Mouse (Mus musculus): ENCODE data around the gene Chrnb2. TPM values are rescaled to one million over a fixed set of nuclear protein-coding genes. Genes with fewer than 3 reads are reported as not detected.

Chrnb2 gene
- polyA plus RNA-seq, 1 experiment = 0.21 TPM

GRCm38 (mm10) chr3:89772588-89772967 is 8.1 kb upstream of the Chrnb2 start:
- H3K27me3 ChIP-seq (ENCODE audit: control insufficient read depth, insufficient read depth, insufficient read length) = no peaks in the 10 kb centered on the region
- H3ac ChIP-seq (ENCODE audit: control insufficient read depth, insufficient read length, low read depth) = peak overlapping the region; percentile 47
- H3K4me3 ChIP-seq (ENCODE audit: insufficient read depth, poor library complexity, severe bottlenecking) = peak overlapping the region; percentile 86
- H3K79me3 ChIP-seq (ENCODE audit: low read depth) = peaks cover 20% of the 10 kb centered on the region
- H3K79me2 ChIP-seq (ENCODE audit: control insufficient read depth, insufficient read depth) = peaks cover 31% of the 10 kb centered on the region
- no peak for TF ChIP-seq CEBPB (IDR thresholded peaks at IDR 0.05; ENCODE audit: low read depth)
- no peak for TF ChIP-seq MAX (IDR thresholded peaks at IDR 0.05)
- peak; percentile 1 for TF ChIP-seq USF1 (IDR thresholded peaks at IDR 0.05; ENCODE audit: low read depth)
- TF ChIP-seq MYOD1 (IDR thresholded peaks at IDR 0.05; ENCODE audit: control insufficient read depth, insufficient read length, low read depth) = peak; percentile 1
- TF ChIP-seq CTCF (IDR thresholded peaks at IDR 0.05; ENCODE audit: control insufficient read depth, insufficient read depth, insufficient read length) = peak; percentile 72
- peaks cover 22% of the 10 kb centered on the region for H3K36me3 ChIP-seq (ENCODE audit: control insufficient read depth, insufficient read depth)

- Histone ChIP-seq H3K79me3 (ENCODE audit: low read depth) (peaks cover 15% of the 10 kb centered on the region), H3K4me3 (ENCODE audit: insufficient read depth, poor library complexity, severe bottlenecking) (no peak overlapping the region), H3K79me2 (ENCODE audit: control insufficient read depth, insufficient read depth) (peaks cover 20% of the 10 kb centered on the region), H3ac (ENCODE audit: control insufficient read depth, insufficient read length, low read depth) (no peak overlapping the region), H3K27me3 (ENCODE audit: control insufficient read depth, insufficient read depth, insufficient read length) (no peaks in the 10 kb centered on the region), H3K36me3 (ENCODE audit: control insufficient read depth, insufficient read depth) (peaks cover 3% of the 10 kb centered on the region)
- TF ChIP-seq MAX (IDR thresholded peaks at IDR 0.05) (no peak), USF1 (IDR thresholded peaks at IDR 0.05; ENCODE audit: low read depth) (no peak), CEBPB (IDR thresholded peaks at IDR 0.05; ENCODE audit: low read depth) (no peak), CTCF (IDR thresholded peaks at IDR 0.05; ENCODE audit: control insufficient read depth, insufficient read depth, insufficient read length) (no peak), MYOD1 (IDR thresholded peaks at IDR 0.05; ENCODE audit: control insufficient read depth, insufficient read length, low read depth) (no peak), MYOG (IDR thresholded peaks at IDR 0.05; ENCODE audit: control insufficient read depth, extremely low read depth, insufficient read length) (no peak), FOSL1 (IDR thresholded peaks at IDR 0.05; ENCODE audit: insufficient read depth, low read length, poor library complexity, severe bottlenecking) (no peak)
Measured at GRCm38 (mm10) chr3:89770425-89771002, 6.1 kb upstream of the Chrnb2 start.

GRCm38 (mm10) chr3:89769584-89769983 is 5.2 kb upstream of the Chrnb2 start:
- TF ChIP-seq MYOG (IDR thresholded peaks at IDR 0.05; ENCODE audit: control insufficient read depth, extremely low read depth, insufficient read length) (no peak), MAX (IDR thresholded peaks at IDR 0.05) (no peak), MYOD1 (IDR thresholded peaks at IDR 0.05; ENCODE audit: control insufficient read depth, insufficient read length, low read depth) (no peak), CTCF (IDR thresholded peaks at IDR 0.05; ENCODE audit: control insufficient read depth, insufficient read depth, insufficient read length) (no peak), CEBPB (IDR thresholded peaks at IDR 0.05; ENCODE audit: low read depth) (no peak), USF1 (IDR thresholded peaks at IDR 0.05; ENCODE audit: low read depth) (no peak), FOSL1 (IDR thresholded peaks at IDR 0.05; ENCODE audit: insufficient read depth, low read length, poor library complexity, severe bottlenecking) (no peak)
- peaks cover 7% of the 10 kb centered on the region for H3K79me3 ChIP-seq (ENCODE audit: low read depth)

GRCm38 (mm10) chr3:89759786-89760185 is 4.6 kb downstream of the Chrnb2 start:
- H3K36me3 ChIP-seq (ENCODE audit: control insufficient read depth, insufficient read depth) = no peaks in the 10 kb centered on the region
- H3K4me3 ChIP-seq (ENCODE audit: insufficient read depth, poor library complexity, severe bottlenecking) = no peak overlapping the region
- no peak overlapping the region for H3ac ChIP-seq (ENCODE audit: control insufficient read depth, insufficient read length, low read depth)
- no peaks in the 10 kb centered on the region for H3K79me3 ChIP-seq (ENCODE audit: low read depth)
- no peaks in the 10 kb centered on the region for H3K79me2 ChIP-seq (ENCODE audit: control insufficient read depth, insufficient read depth)
- peaks cover 39% of the 10 kb centered on the region for H3K27me3 ChIP-seq (ENCODE audit: control insufficient read depth, insufficient read depth, insufficient read length)
- no peak for TF ChIP-seq CTCF (IDR thresholded peaks at IDR 0.05; ENCODE audit: control insufficient read depth, insufficient read depth, insufficient read length)
- no peak for TF ChIP-seq MYOD1 (IDR thresholded peaks at IDR 0.05; ENCODE audit: control insufficient read depth, insufficient read length, low read depth)
- no peak for TF ChIP-seq USF1 (IDR thresholded peaks at IDR 0.05; ENCODE audit: low read depth)
- no peak for TF ChIP-seq CEBPB (IDR thresholded peaks at IDR 0.05; ENCODE audit: low read depth)
- TF ChIP-seq MYOG (IDR thresholded peaks at IDR 0.05; ENCODE audit: control insufficient read depth, extremely low read depth, insufficient read length) = no peak
- TF ChIP-seq MAX (IDR thresholded peaks at IDR 0.05) = no peak
- TF ChIP-seq FOSL1 (IDR thresholded peaks at IDR 0.05; ENCODE audit: insufficient read depth, low read length, poor library complexity, severe bottlenecking) = no peak

More at GRCm38 (mm10) chr3:89769584-89769983, 5.2 kb upstream of the Chrnb2 start:
- Histone ChIP-seq H3ac (ENCODE audit: control insufficient read depth, insufficient read length, low read depth) (no peak overlapping the region), H3K4me3 (ENCODE audit: insufficient read depth, poor library complexity, severe bottlenecking) (no peak overlapping the region), H3K79me2 (ENCODE audit: control insufficient read depth, insufficient read depth) (peaks cover 10% of the 10 kb centered on the region), H3K27me3 (ENCODE audit: control insufficient read depth, insufficient read depth, insufficient read length) (no peaks in the 10 kb centered on the region), H3K36me3 (ENCODE audit: control insufficient read depth, insufficient read depth) (no peaks in the 10 kb centered on the region)

- TF ChIP-seq CTCF (IDR thresholded peaks at IDR 0.05; ENCODE audit: control insufficient read depth, insufficient read depth, insufficient read length) (no peak), MAX (IDR thresholded peaks at IDR 0.05) (no peak), MYOD1 (IDR thresholded peaks at IDR 0.05; ENCODE audit: control insufficient read depth, insufficient read length, low read depth) (no peak), USF1 (IDR thresholded peaks at IDR 0.05; ENCODE audit: low read depth) (no peak), CEBPB (IDR thresholded peaks at IDR 0.05; ENCODE audit: low read depth) (no peak), FOSL1 (IDR thresholded peaks at IDR 0.05; ENCODE audit: insufficient read depth, low read length, poor library complexity, severe bottlenecking) (no peak), MYOG (IDR thresholded peaks at IDR 0.05; ENCODE audit: control insufficient read depth, extremely low read depth, insufficient read length) (no peak)
- no peak overlapping the region for H3ac ChIP-seq (ENCODE audit: control insufficient read depth, insufficient read length, low read depth)
- no peaks in the 10 kb centered on the region for H3K79me2 ChIP-seq (ENCODE audit: control insufficient read depth, insufficient read depth)
- H3K36me3 ChIP-seq (ENCODE audit: control insufficient read depth, insufficient read depth) = no peaks in the 10 kb centered on the region
- H3K4me3 ChIP-seq (ENCODE audit: insufficient read depth, poor library complexity, severe bottlenecking) = no peak overlapping the region
- H3K79me3 ChIP-seq (ENCODE audit: low read depth) = no peaks in the 10 kb centered on the region
- peaks cover 39% of the 10 kb centered on the region for H3K27me3 ChIP-seq (ENCODE audit: control insufficient read depth, insufficient read depth, insufficient read length)
Measured at GRCm38 (mm10) chr3:89757851-89758250, 6.6 kb downstream of the Chrnb2 start.
